Mouse (Mus musculus) CD8-positive naive resting alpha-beta T cell, adult 2 months (primary cell): Measurements from ENCODE around the gene Ly86.

Source experiments
- DNase-seq, 2 experiments: peaks; one replicate each; pipeline ENCODE4 v3.0.0; 2022; ENCODE audit warnings: low read depth in 2 of 2, low spot score in 2 of 2

Ly86 gene

GRCm38 (mm10) chr13:37429661-37430271 is 84.8 kb downstream of the Ly86 start:
- no peak for DNase-seq

GRCm38 (mm10) chr13:37431707-37432106 is 86.7 kb downstream of the Ly86 start:
- no peak for DNase-seq

GRCm38 (mm10) chr13:37432653-37433052 is 87.6 kb downstream of the Ly86 start:
- DNase-seq = no peak

GRCm38 (mm10) chr13:37433142-37433541 is 88.1 kb downstream of the Ly86 start:
- DNase-seq = no peak

- no peak for DNase-seq
Measured at GRCm38 (mm10) chr13:37433730-37434129, 88.7 kb downstream of the Ly86 start.

GRCm38 (mm10) chr13:37434137-37434772 is 89.2 kb downstream of the Ly86 start:
- peak; percentile 60 to 73 for DNase-seq

GRCm38 (mm10) chr13:37434841-37435240 is 89.8 kb downstream of the Ly86 start:
- DNase-seq = no peak

GRCm38 (mm10) chr13:37436267-37437013 is 91.4 kb downstream of the Ly86 start:
- DNase-seq = no peak

GRCm38 (mm10) chr13:37438788-37439187 is 93.8 kb downstream of the Ly86 start:
- DNase-seq = no peak

GRCm38 (mm10) chr13:37439477-37439876 is 94.5 kb downstream of the Ly86 start:
- DNase-seq = no peak

- DNase-seq = no peak
Measured at GRCm38 (mm10) chr13:37439941-37440340, 94.9 kb downstream of the Ly86 start.

- no peak for DNase-seq
Measured at GRCm38 (mm10) chr13:37440593-37441307, 95.7 kb downstream of the Ly86 start.

- no peak for DNase-seq
Measured at GRCm38 (mm10) chr13:37442058-37442457, 97.0 kb downstream of the Ly86 start.

- no peak for DNase-seq
Measured at GRCm38 (mm10) chr13:37442531-37442930, 97.5 kb downstream of the Ly86 start.

- no peak for DNase-seq
Measured at GRCm38 (mm10) chr13:37446699-37447258, 101.8 kb downstream of the Ly86 start.

GRCm38 (mm10) chr13:37451021-37451420 is 106.0 kb downstream of the Ly86 start:
- no peak for DNase-seq

- no peak for DNase-seq
Measured at GRCm38 (mm10) chr13:37451471-37451870, 106.5 kb downstream of the Ly86 start.

- peak in 1 of 2 experiments; percentile 16 for DNase-seq
Measured at GRCm38 (mm10) chr13:37452022-37452941, 107.3 kb downstream of the Ly86 start.

GRCm38 (mm10) chr13:37453203-37453602 is 108.2 kb downstream of the Ly86 start:
- peak; percentile 37 to 62 for DNase-seq

- DNase-seq = no peak
Measured at GRCm38 (mm10) chr13:37454356-37454755, 109.3 kb downstream of the Ly86 start.
